8 mouse cellular contexts compared by ENCODE assay signal in the genomic region with DNA sequence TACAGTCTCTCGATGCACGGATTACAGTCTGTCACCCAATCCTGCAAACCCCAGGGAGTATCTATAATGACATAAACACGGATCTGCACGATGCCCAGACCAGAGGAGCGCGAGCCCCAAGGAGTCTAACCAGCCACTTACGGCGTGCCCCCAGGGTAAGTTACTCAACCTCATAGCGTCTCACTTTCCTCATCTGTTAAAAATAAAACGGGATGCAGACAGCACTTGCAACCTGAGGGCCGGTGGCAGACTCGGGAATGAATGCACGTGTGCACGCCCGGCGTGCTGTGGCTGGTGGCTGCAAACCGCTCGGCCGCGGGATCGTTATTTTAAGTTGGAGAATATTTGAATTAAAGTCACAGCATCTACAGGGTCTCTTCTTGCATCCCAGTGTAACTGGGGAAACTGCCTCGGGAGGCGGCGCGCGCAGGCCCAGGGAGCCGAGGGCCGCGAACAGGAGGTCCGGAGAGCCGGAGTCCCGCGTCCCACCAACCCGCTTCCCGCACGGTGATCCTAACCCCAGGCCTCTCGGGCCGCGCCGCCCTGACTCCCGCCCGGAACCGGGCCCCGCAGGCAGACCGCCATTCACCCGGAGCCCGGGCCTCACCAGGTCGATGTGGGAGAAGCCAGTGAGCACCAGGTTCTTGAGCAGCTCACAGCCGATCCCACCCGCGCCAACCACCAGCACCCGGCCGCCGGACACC. TPM values are rescaled to one million over a fixed set of nuclear protein-coding genes. Genes with fewer than 3 reads are reported as not detected.
A peak's percentile ranks its signal among the peaks of the same experiment; 100 is the strongest.
DNase-seq lines count a peak whose midpoint lies in the region; ATAC-seq lines count a peak whose summit lies in the region.

No protein-coding gene starts in this region.

- H3K4me2 ChIP-seq in embryonic facial prominence, embryonic 15.5 days (replicated peaks) = peak overlapping the region; percentile 81
- H3K4me2 ChIP-seq in hindbrain, embryonic 14.5 days (replicated peaks) = peak overlapping the region; percentile 78
- peak overlapping the region; percentile 89 for H3K4me2 ChIP-seq in liver, embryonic 16.5 days (ENCODE audit: low read depth, low read length)

- peak; percentile 11 for DNase-seq in heart, adult 8-10 months (ENCODE audit: low spot score)
- DNase-seq in heart, postnatal 10 days = no peak
- DNase-seq in ES-CJ7 (ENCODE audit: low read depth, low spot score) = peak; percentile 41
- no peak for DNase-seq in hindbrain, embryonic 14.5 days (ENCODE audit: low spot score)
- peak; percentile 79 for DNase-seq in skeletal muscle tissue, adult 2 months (ENCODE audit: low read depth, low spot score)
- no peak for DNase-seq in ovary, adult 18-20 months (ENCODE audit: low spot score)

- H3K4me1 ChIP-seq in embryonic facial prominence, embryonic 15.5 days = peaks cover 11% of the 10 kb centered on the region; the same call in 1 of the 2 replicates
- peaks cover 11% of the 10 kb centered on the region for H3K4me1 ChIP-seq in hindbrain, embryonic 14.5 days (replicated peaks; ENCODE audit: control insufficient read depth, insufficient read depth, low read length)
- peaks cover 14% of the 10 kb centered on the region for H3K4me1 ChIP-seq in liver, embryonic 16.5 days (ENCODE audit: control insufficient read depth, low read depth, low read length)

- H3K27ac ChIP-seq in embryonic facial prominence, embryonic 15.5 days (replicated peaks) = peak overlapping the region; percentile 90
- peak overlapping the region; percentile 84 for H3K27ac ChIP-seq in hindbrain, embryonic 14.5 days
- H3K27ac ChIP-seq in liver, embryonic 16.5 days (ENCODE audit: low read length) = peak overlapping the region; percentile 85

- H3K36me3 ChIP-seq in embryonic facial prominence, embryonic 15.5 days = peaks cover 22% of the 10 kb centered on the region
- peaks cover 24% of the 10 kb centered on the region for H3K36me3 ChIP-seq in hindbrain, embryonic 14.5 days (replicated peaks; ENCODE audit: control insufficient read depth, insufficient read depth)
- peaks cover 22% of the 10 kb centered on the region for H3K36me3 ChIP-seq in liver, embryonic 16.5 days (ENCODE audit: control insufficient read depth, insufficient read depth)

- H3K27me3 ChIP-seq in embryonic facial prominence, embryonic 15.5 days = no peaks in the 10 kb centered on the region
- H3K27me3 ChIP-seq in hindbrain, embryonic 14.5 days (ENCODE audit: control insufficient read depth, insufficient read depth, low read length) = no peaks in the 10 kb centered on the region
- H3K27me3 ChIP-seq in liver, embryonic 16.5 days (ENCODE audit: control insufficient read depth, insufficient read depth, low read depth, low read length) = no peaks in the 10 kb centered on the region

- peak; percentile 8; the same call in 1 of the 2 replicates for ATAC-seq in embryonic facial prominence, embryonic 15.5 days (ENCODE audit: insufficient number of reproducible peaks, low FRiP score, low TSS enrichment, low read depth)
- ATAC-seq in hindbrain, embryonic 14.5 days (ENCODE audit: low FRiP score) = peak; percentile 79
- peak; percentile 75 for ATAC-seq in liver, embryonic 16.5 days (ENCODE audit: low read depth)

- peak overlapping the region; percentile 87 for H3K9ac ChIP-seq in embryonic facial prominence, embryonic 15.5 days
- peak overlapping the region; percentile 91 for H3K9ac ChIP-seq in hindbrain, embryonic 14.5 days
- H3K9ac ChIP-seq in liver, embryonic 16.5 days (ENCODE audit: low read depth, low read length) = peak overlapping the region; percentile 98

- WGBS in embryonic facial prominence, embryonic 15.5 days = under 1% methylated on average over 54 of the region's 54 CpGs
- under 1% methylated on average over 54 of the region's 54 CpGs for WGBS in hindbrain, embryonic 14.5 days
- under 1% methylated on average over 54 of the region's 54 CpGs for WGBS in liver, embryonic 16.5 days (ENCODE audit: insufficient replicate concordance)

- no peaks in the 10 kb centered on the region for H3K9me3 ChIP-seq in embryonic facial prominence, embryonic 15.5 days (replicated peaks)
- no peaks in the 10 kb centered on the region for H3K9me3 ChIP-seq in hindbrain, embryonic 14.5 days (ENCODE audit: control insufficient read depth, low read length)
- H3K9me3 ChIP-seq in liver, embryonic 16.5 days (replicated peaks; ENCODE audit: control insufficient read depth, low read length) = no peaks in the 10 kb centered on the region

- intact Hi-C loops in heart, postnatal 10 days (cut with DNase I) = no loop called here

- peak overlapping the region; percentile 93 for H3K4me3 ChIP-seq in embryonic facial prominence, embryonic 15.5 days (replicated peaks)
- peak overlapping the region; percentile 89 for H3K4me3 ChIP-seq in hindbrain, embryonic 14.5 days (replicated peaks; ENCODE audit: low read length)
- H3K4me3 ChIP-seq in liver, embryonic 16.5 days (ENCODE audit: low read depth, low read length) = peak overlapping the region; percentile 99

RNA-seq across cellular contexts. Expression of gene Uba2, which starts 1.5 kb away (rescaled TPM):
- total RNA-seq in heart, adult 8-10 months (2022) = 10 to 100 TPM; 26.8 to 32.8 (median 29.9) TPM
- total RNA-seq in heart, postnatal 10 days (2021) = 10 to 100 TPM; 51.0 to 53.5 TPM
- polyA plus RNA-seq in embryonic facial prominence, embryonic 15.5 days (2015; fragmentation: Nextera tagmentation; extraction: Ambion mirVana) = 187 and 188 TPM in 2 replicates
- polyA plus RNA-seq in hindbrain, embryonic 14.5 days (2014; fragmentation: Nextera tagmentation; extraction: Ambion mirVana) = 164 and 177 TPM in 2 replicates
- polyA plus RNA-seq in liver, embryonic 16.5 days (2015; fragmentation: Nextera tagmentation; extraction: Ambion mirVana) = 69.6 and 81.1 TPM in 2 replicates

RNA-seq across cellular contexts. Expression of gene Pdcd2l, which starts 28.5 kb away (rescaled TPM):
- total RNA-seq in heart, adult 8-10 months (2022) = 10 to 100 TPM; 19.2 to 21.2 (median 20.1) TPM
- total RNA-seq in heart, postnatal 10 days (2021) = 10 to 100 TPM; 18.9 to 19.4 TPM
- polyA plus RNA-seq in embryonic facial prominence, embryonic 15.5 days (2015; fragmentation: Nextera tagmentation; extraction: Ambion mirVana) = 56.9 and 60.8 TPM in 2 replicates
- 63.8 and 68.9 TPM in 2 replicates for polyA plus RNA-seq in hindbrain, embryonic 14.5 days (2014; fragmentation: Nextera tagmentation; extraction: Ambion mirVana)
- polyA plus RNA-seq in liver, embryonic 16.5 days (2015; fragmentation: Nextera tagmentation; extraction: Ambion mirVana) = 19.8 and 20.0 TPM in 2 replicates

RNA-seq across cellular contexts. Expression of gene Wtip, which starts 34.9 kb away (rescaled TPM):
- 1 to 10 TPM; 6.2 to 9.5 (median 8.8) TPM for total RNA-seq in heart, adult 8-10 months (2022)
- 10 to 100 TPM; 22.5 to 26.0 TPM for total RNA-seq in heart, postnatal 10 days (2021)
- polyA plus RNA-seq in embryonic facial prominence, embryonic 15.5 days (2015; fragmentation: Nextera tagmentation; extraction: Ambion mirVana) = 6.8 and 7.4 TPM in 2 replicates
- 2.5 and 3.2 TPM in 2 replicates for polyA plus RNA-seq in hindbrain, embryonic 14.5 days (2014; fragmentation: Nextera tagmentation; extraction: Ambion mirVana)
- polyA plus RNA-seq in liver, embryonic 16.5 days (2015; fragmentation: Nextera tagmentation; extraction: Ambion mirVana) = 0.43 and 0.58 TPM in 2 replicates

Comparison
In these comparisons a context has a peak if more than half of its experiments do, and no peak if none do; other contexts are left out.
1. DNase-seq: peak in heart, adult 8-10 months (single experiment), ES-CJ7 (single experiment) and skeletal muscle tissue, adult 2 months (single experiment); none in heart, postnatal 10 days (0 of 2), hindbrain, embryonic 14.5 days (single experiment) and ovary, adult 18-20 months (single experiment).
2. ATAC-seq: peak in every context shown above with its lines; median percentile 79 in hindbrain, embryonic 14.5 days; 75 in liver, embryonic 16.5 days; 8 in embryonic facial prominence, embryonic 15.5 days.
3. Peak in every context shown above with its lines, with median percentiles within 50 percentile points of each other: H3K27ac ChIP-seq, H3K4me2 ChIP-seq, H3K4me3 ChIP-seq and H3K9ac ChIP-seq.